Mouse (Mus musculus) left cerebral cortex, adult 18-20 months (tissue): ENCODE results near the gene Arhgap17. TPM values are rescaled to one million over a fixed set of nuclear protein-coding genes. Genes with fewer than 3 reads are reported as not detected.

Experiments used
- DNase-seq, 2 experiments: peaks; one replicate each; pipeline ENCODE4 v3.0.0; 2021 to 2022; ENCODE audit warnings: low spot score in 2 of 2, mixed read lengths in 1 of 2
- total RNA-seq, 2 experiments: library from RNA; stranded (reverse); gene quantifications; 2 replicates each; pipeline ENCODE4 v1.2.3; 2021

Arhgap17 gene
- total RNA-seq, 2 experiments from 2014 or later = 18.9 to 20.5 TPM

DNA sequence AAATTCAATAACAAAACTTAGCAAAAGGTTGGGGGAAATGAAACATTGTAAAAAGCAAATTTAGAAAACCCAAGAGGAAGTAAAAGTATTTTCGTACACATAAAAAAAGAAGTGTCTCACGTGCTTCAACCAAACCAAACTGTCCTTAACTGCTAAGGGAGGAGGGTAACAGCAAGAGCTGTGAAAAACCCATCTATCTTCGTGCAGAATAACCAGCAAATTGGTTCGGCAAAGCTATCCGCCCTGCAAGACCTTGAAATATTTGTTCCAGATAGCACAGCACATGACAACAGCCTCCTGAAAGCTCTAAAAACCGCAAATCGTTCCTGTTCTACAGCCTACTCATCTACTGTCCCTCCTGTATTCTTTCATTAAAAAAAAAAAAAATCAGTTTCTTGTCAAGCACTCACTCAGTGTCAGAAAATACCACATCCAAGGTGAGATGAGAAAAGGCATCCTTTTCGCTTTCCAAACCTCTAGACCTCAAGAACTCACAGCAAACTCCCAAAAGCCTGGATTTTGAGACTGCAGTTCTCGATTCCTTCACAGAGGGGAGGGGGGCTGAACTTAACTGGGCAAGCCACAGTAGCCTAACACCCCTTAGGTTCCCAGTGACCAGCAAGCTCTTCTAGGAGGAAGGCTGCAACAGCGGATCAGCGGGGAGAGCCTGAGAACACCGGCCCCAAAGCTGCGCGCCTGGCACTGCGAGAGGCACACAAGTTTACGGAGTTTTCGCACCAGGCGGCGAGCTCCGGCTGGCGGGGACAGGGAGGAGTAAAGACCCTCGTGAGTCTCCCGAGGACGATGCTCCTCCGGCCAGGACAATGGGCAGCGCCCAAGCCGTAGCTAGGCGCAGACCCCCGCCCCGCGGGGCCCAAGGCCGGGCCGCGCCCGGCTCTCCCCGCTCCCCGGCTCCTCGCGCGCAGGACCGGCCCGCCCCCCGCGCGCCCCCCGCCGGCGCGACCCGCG is 653 bp downstream of the Arhgap17 start:
- DNase-seq = peak in 1 of 2 experiments; percentile 17

DNA sequence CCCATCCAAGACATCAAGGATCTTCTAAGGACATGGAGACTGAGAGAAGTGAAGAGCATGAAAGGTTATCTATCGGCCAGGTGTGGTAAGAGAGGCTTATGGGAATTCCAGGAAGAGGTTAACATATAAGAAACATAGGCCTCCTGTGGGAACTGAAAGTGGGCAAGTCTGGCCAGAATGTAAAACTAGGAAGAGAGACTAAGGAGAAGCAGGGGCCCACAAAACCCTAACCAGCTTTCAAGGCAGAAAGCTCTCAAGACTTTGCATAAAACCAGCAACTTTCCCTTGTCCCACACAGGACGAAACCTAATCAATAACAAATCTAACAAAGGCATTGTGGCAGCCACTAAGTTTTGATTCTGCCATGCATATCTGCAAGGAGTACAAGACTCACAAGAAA is 1.5 kb downstream of the Arhgap17 start:
- no peak for DNase-seq

DNA sequence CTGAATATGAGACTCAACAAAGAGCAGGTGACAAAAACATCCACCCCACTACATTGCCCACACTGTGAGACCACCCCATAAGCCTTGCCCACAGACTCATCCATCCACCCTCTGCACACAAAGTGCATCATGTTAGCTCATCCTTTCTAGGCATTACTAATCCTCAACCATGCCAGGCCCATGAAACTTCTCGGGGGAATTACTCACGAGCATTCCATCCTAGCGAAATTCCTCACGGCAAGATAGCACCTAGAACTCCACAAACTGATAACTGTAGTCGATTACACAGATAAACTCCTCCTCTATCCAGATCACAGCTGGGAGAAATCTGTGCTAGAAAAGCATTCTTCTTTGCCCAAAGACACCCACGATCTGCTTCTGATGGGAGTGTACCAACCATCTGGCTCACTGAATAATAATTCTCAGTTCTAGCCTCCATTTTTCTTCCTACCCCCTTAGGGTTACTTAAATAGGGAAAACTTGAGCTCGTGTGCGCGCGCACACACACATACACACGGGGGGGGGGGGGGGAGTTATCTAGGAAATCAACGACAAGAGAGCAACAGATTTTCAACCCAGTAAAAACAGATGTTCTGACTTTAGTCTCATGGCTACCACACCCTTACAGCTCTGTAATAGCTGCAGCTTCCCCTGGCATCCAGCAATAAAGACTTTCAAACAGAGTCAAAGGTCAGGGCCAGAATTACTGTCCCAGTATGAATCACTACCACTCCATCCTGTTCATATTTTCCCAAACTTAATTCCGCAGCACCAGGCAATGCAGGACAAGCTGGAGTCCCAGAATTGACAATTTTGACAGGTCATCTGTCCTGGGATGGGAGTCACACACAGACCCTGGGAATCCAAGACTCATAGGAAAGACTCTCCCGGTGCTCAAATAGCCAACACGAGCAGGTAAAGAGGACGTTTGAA is 2.2 kb downstream of the Arhgap17 start:
- DNase-seq = peak; percentile 29 to 44

DNA sequence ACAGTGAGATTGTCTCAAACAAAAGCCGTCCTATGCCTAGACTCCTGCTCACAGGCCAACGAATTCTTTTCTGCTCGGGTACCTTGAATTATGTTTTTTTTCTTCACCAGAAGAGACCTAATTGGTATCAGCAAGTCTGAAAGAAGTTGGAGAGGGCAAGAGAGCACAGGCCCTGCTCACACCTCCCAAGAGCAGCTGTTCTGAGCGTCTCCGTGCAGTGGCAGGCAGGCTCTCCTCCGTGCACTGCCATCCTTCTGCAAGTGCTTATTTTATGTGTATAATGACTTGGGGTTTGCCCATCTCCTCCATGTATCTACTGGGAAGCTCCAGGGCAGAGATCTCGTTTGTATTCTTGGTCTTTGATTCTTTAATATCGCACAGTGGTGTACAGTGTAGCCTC is 2.9 kb downstream of the Arhgap17 start:
- no peak for DNase-seq

DNA sequence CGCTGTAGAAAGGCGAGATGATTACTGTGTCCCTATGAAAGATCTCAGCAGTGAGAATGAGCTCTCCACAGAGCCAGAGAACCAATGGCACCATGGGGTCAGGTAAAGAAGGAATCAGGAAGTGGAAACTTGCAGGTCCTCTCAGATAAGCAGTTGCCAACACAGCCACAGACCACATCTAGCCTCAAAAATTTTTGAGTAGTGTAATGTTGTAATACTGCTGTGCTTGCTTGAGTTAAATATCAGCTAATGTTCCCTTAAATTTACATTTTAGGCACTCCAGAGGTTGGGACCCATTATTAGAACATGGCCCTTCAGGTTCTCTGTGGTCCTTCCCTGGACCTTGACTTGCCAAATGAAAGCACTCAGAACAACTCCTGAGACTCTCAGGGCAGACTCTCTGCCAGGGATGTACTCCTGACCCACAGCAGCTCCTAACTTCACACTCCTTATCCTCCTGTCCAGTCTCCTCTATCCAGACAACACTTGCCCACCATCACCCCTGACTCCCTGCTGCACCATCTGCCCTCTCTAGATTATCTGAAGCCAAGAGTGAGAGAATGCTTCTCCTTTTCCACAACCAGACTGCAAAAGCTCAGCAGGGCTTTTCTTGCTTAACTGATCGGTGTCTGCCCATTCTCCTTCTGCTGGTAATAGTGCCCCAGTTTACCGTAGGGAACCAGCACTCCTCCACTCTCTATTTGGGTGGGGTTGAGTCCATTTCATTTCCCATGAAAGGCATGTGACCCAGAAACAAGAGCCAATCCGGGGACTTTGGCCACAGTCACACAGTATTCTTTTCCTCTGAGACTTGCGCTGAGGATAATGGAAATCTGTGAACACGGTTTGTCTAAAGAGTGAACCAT is 3.6 kb downstream of the Arhgap17 start:
- no peak for DNase-seq

DNA sequence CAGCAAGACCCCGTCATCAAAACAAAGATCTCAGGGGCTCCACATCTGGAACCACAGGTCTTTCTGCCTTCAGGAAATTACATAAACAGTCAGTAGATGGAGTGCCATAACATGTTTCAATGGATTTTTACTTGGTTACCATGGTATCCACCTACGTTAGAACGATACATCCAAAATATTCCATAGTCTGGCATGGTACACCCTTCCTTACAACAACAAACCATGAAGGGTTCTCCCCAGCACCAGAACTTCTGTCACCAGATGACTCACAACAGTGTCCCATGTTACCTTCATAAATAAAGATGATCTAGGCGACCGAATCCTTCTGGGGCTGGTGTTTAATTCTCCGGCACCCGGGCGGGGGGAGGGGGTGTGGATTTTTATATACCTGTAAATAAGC is 5.7 kb downstream of the Arhgap17 start:
- peak; percentile 23 to 24 for DNase-seq

DNA sequence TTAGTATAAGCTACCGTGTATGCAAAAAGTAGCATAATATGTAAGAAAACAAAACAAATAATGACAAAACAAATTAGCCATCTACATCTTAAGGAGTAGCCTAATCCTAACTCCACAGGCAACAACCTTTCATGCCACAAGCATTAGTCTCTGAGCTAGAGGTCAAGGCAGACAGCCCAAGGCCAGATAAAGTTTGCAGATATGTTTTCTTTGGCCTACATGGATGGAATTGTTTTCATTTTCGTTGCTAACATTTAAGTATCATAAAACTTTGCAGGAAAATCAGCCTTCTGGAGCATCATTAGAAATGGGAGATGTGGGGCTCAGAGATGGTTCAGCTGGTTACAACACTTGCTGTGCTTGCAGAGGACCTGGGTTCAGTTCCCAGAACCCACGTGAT is 6.9 kb downstream of the Arhgap17 start:
- no peak for DNase-seq

DNA sequence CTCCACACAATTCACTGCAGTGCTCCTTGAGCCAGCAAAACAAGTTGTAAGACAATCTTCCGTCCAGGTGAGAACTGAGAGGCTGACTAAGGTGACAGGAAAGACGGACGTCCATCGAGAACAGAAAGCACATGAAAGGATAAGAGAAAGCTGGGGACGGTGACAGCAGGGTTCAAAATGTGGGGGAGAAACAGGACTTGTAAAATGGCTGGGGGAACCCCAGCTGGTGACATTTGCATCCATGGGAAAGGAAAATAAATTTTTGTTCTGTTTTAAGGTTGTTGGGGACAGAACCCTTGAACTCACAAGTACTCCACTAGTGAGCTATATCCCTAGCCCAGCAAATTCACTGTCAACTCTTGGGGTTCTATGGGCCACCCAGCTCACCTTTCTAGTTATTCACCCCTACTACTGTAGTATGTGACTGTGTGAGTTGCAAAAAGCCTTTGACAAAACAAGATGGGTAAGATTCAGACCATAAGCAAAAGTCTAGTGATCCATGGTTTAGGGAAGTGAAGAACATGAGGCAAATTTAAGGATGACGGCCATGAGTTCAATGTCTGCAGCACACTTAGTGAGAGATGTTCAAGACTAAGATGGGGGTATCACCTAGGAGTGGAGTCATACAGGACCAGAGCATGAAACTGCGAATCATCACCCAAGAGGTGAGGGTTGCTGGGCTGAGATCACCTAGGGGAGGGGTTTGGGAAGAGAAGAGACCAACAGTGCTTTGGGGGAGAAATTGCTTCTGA is 8.3 kb downstream of the Arhgap17 start:
- no peak for DNase-seq

DNA sequence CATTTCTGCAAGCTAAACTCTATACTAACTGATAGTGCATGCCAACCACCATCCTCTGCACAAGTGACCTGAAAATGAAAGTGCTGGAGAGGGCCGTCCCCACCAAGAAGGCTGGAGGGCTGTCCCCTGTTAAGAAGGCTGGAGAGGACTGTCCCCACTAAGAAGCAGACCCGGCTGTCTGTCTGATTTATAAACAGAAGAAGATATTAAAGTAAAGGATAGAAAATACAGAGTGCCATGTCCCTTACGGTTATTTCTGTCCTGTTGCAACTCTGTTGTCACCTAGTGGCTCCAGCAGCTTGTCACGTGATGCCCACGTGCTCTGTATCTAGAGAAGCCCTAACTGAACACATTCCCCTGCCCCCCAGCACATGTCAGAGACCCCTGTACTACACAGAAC is 9.5 kb downstream of the Arhgap17 start:
- DNase-seq = no peak

DNA sequence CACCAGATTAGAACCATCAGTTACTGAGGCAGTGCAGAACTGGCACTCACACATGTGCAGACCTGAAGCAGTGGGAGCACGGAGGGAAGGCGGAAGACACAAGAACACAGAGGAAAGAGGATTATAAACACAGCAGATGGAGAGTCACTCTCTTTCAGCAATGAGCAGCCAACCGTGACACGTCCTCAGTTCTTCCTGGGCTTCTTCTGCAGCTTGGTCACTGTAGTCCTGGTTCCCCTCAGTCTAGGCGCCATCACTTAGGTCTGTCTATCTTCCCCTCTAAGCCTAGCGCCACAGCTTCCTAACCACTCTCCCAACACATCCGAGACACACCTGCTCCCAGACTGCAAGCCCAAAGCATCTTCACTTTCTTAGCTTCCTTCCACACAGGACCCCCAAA is 10.6 kb downstream of the Arhgap17 start:
- no peak for DNase-seq

DNA sequence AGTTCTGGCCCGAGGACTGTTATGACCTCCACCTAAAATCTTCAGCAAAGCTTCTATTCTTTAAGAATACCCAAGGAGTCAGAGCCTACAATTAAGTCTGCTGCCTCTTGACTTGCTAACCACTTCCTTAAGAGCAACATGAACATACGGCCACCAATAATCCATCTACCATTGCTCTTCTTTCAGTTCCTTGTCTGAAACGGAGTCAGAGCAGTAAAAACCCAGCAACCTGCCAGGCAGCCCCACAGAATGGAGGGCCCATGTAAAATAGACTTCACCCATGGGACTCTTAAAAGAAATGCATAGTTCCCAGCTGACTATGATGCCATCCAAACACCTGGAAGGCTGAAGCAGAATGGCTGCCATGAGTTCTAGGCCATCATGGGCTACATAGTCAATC is 13.6 kb downstream of the Arhgap17 start:
- no peak for DNase-seq

DNA sequence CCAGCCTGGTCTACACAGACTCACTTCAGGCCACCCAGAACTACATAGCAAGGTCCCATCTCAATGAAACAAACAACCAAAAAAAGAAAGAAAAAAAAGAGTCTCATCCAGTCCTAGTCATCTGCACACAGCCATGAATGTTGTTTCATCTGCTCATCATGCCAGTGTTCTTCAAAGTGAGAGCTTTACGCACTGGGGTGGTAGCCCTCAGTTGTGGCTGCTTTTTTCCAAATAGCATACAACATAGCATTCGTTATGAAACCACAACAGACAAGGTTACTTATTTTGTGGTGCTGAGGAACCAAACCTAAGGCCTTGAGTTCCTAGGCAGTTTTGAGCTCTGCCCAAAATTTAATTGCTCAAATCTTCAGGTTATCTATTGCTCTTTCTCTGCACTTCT is 14.9 kb downstream of the Arhgap17 start:
- no peak for DNase-seq

DNA sequence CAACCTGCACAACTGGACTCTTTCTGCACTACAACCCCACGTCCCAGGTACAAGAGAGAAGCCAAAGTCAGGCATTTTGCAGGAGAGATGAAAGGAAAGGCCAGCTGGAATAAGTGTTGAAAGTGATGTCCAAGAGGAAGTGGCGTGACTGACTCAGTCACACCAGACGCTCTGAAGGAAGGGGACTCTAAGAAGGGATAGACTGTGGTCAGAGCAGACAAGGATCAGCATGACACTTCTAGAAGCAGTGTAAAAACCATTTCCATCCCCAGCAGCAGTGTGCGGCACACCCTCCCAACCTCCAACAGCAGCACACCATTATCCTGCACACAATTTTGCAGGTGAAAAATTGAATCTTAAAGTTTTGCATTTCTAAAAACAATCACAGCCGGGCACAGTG is 15.3 kb downstream of the Arhgap17 start:
- DNase-seq = no peak

DNA sequence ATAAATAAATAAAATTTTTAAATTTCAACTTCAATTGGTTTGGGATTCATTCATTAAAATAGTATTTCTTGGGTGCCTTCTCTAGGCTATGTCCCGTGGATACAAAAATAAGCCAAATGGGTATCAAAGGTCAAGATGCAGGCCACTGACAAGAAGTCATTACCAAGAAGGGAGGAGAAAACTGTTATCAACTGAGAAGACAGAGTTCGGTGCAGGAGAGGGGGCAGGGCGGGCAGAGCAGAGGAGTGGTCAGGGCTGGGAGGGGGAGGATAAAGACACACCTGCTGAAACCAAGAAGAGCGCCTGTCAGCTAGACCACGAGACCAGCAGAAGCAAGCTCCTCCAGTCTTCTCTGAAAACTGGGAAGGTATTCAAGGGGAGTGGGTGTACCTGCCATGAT is 15.8 kb downstream of the Arhgap17 start:
- no peak for DNase-seq

DNA sequence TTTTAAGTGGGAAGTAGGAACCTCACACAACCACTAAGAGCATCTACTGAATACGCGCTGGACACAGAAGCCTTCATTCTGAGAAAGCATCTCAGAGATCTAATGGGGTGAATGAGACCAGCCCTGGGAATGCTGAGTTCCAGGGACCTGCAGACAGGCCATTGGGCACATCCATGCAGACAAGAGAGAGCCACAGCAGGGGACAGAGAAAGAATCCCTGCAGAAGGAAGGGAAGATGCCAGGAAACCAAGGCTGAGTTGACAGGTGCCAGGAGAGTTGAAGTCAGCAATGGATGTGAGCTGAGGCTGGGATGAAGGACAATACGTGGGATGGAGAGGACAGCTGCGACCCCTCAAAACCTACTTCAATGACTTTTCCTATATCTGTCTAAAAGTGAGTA is 16.6 kb downstream of the Arhgap17 start:
- no peak for DNase-seq

DNA sequence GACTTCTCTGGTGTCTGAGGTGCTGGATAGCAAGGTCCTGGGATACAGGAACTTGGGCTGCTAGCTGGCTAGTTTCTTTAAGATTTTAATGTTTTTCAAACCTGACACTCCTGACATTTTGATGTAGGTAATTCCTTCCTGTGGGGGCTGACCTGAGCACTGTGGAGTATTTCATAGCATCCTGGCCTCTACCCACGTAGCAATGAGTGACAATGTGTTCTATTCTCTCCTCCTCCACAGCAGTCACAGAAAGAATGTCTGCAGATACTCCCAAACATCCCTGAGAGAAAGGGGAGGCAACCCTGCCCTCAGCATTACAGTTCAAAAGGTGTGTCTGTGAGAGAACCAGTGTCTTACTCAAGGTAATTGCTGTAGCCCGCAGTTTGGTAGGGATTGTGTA is 19.5 kb downstream of the Arhgap17 start:
- DNase-seq = no peak

DNA sequence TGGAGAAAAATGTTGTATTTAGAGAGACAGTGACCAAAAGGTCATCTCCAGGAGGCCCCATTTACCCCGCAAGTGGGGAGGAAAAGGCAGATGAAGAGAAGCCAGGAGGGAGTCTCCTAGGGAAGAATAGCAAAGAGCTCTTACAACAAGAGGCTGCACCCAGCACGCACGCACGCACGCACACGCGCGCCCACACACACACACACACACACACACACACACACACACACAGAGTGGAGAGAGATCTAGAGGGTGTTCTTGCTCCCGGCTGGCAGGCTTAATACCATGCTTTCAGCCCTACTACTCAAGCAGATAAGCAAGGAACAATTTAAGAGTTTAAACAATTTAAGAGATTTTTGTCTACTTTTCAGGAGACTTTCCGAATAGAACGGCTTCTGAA is 19.9 kb downstream of the Arhgap17 start:
- no peak for DNase-seq

DNA sequence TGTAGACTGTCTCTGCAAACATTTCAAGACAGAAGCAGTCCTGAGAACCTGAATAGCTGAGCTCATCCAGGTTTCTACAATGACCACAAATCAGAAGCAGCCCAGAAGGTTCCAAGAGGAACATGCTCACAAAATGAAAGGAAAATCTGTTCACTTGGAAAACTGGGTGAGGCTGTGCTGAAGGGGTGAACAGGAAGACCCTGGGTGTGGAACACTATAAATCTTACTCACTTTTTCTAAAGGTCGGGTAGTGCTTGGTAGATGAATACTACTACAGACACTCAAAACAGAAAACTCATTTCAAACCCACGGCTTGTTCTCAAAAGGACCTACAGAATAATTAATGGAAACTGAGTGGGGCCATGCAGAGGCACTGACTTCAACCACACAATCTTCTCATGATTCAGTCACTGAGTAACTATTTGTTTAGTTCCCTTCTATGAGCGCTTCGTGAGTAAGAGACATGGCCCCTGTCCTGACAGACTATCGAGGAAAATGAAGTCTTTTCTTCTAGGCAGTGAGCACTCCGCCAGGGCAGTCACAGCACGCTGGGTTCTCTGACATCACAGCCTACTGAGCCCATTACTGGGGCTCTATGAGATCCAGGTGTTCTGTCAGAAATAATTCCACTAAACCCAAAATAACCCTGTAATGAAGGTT is 23.0 kb downstream of the Arhgap17 start:
- no peak for DNase-seq

DNA sequence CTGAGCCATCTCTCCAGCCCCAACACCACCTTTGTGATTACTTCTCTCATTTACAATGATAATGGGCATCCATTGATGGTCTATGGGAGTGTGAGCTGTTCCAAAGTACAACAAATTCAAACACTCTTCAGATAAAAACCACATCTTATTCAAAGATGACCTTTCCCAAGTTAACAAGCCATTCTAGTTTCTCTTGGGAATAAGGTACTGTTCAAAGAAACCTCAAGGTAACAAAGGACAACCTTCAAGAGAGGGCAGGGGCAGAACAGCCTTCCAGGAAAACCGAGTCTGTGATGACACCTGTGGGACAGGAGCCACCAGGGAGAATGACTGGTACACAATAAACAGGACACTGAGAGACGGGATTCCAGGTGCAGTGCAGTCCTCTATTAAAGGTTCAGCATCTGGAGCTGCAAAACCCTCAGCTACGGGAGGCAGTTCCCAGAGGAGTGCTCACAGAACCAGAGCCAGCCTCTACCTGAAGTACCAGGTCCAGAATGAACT is 24.6 kb downstream of the Arhgap17 start:
- no peak for DNase-seq
